Mouse (Mus musculus): ENCODE results near the gene Cdc14a. TPM values are rescaled to one million over a fixed set of nuclear protein-coding genes. Genes with fewer than 3 reads are reported as not detected.

Cdc14a gene
- 10 to 100 TPM; 19.1 to 22.1 TPM for total RNA-seq (2021)
- long read RNA-seq, experiment 1, full-length matches to known transcripts, result 3 of 11 reads
- long read RNA-seq, experiment 1, partial matches to known transcripts, result 0 of 11 reads
- long read RNA-seq, experiment 1, other reads (novel, unspliced or antisense), result 8 of 11 reads
- long read RNA-seq, experiment 2, full-length matches to known transcripts, result 2 of 11 reads
- long read RNA-seq, experiment 2, partial matches to known transcripts, result 0 of 11 reads
- long read RNA-seq, experiment 2, other reads (novel, unspliced or antisense), result 9 of 11 reads

- peak; percentile 74 for DNase-seq
These were observed at the start of gene Cdc14a for GRCm38 (mm10) chr3:116423353-116424159. Gene Cdc14a (minus strand): TSS chr3:116424032.

- no peak for DNase-seq
These were observed 41.9 kb upstream of the Cdc14a start for GRCm38 (mm10) chr3:116465709-116466108.

DNA sequence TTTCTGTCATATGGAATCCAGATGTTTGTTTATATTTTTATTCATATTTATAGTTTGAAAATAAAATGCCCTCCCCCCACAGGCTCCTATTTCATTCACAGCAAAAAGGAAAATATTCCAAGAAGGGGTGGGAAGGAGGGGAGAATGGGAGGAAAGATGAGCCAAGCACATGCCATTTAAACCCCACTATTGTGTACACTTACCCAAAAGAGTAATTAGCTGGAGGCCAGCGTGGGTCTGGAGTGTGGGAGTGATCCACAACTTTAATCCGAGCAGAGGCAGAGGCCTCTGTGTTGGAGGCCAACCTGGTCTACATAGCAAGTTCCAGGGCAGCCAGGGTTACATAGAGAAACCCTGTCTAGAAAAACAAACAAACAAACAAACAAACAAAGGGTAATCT, 40.5 kb upstream of the Cdc14a start:
- DNase-seq, result no peak

GRCm38 (mm10) chr3:116461053-116461452, 37.2 kb upstream of the Cdc14a start:
- DNase-seq, result no peak

- DNase-seq, result no peak
These were observed 30.7 kb upstream of the Cdc14a start for GRCm38 (mm10) chr3:116454529-116454928.

DNA sequence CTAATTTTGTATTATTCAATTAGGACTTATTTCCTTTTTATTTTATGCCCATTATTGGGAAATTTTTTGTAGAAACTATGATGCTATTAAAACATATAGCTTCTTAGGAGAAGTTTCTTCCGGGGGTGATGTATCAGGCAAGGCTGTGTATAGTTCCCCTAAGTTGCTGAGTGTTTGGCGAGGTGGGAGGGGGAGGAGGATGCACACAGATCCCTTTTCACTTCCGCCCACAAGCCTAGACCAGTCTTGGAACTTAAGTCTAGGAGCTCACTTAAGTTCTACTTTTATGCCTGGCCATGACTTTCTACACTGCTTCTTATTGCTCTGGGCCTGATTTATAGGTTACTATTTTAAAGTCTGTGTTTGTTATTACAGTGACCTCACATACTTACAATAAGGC, 26.9 kb upstream of the Cdc14a start:
- no peak for DNase-seq

GRCm38 (mm10) chr3:116444327-116444726, 20.5 kb upstream of the Cdc14a start:
- no peak for DNase-seq

GRCm38 (mm10) chr3:116442788-116443187, 19.0 kb upstream of the Cdc14a start:
- no peak for DNase-seq

- no peak for DNase-seq
These were observed 17.8 kb upstream of the Cdc14a start for GRCm38 (mm10) chr3:116441518-116442205.

DNA sequence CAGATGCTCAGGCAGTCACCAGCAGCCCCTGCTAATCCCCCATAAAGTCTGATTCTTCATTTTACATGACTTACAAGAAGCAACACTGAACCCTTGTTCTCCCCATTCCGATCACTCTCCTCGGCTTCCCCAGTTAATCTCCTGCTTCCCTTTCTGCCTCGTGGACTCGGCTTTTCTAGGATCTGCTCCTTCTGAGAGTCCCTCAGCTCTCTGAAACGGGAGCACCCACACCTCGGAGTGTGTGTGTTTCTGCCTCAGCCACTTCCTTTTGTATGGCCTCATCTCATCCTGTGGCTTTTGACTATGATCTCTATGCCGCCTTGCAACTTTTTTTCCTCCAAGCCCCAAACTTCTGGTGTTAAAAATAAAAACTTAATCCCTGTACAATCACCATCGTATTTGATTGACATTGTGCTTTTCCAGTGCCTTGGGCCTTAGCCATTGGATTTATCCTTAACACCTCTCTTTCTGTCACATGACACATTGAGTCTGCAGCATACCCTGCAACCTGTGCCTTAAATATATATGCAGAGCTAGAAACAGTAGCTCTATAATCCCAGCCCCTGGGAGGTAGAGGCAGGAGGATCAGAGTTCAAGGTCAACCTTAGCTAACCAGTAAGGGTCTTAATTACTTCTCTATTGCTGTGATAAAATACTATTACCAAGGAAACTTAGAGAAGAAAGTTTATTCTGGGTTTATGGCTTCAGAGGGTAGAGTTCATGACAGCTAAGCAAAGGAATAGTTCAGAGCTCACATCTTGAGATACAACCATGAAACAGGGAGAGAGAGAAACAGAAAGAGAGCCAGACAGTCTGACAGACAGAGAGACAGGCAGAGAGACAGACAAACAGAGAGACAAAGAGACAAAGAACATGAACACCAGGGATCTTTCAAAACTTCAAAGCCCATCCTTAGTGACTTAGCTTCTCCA, 16.5 kb upstream of the Cdc14a start:
- no peak for DNase-seq

GRCm38 (mm10) chr3:116436811-116437601, 13.2 kb upstream of the Cdc14a start:
- no peak for DNase-seq

DNA sequence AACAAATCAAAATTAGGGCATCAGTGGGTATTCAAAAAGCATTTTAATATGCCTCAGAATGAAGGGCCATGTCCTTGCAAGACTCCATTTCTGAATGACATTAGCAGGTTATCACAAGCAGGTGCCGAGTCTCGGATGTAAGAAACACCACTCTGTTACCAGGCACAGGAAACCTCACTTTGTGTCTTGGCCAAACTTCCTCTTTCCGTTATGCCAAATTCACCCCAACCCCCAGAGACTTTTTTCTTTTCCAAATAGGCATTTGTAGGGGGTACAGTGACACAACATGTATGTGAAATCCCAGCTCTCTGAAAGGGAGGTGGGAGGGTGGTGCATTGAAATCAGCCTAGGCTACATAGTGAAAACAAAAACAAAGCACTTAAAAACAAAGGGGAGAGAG, 12.3 kb upstream of the Cdc14a start:
- DNase-seq, result no peak

DNA sequence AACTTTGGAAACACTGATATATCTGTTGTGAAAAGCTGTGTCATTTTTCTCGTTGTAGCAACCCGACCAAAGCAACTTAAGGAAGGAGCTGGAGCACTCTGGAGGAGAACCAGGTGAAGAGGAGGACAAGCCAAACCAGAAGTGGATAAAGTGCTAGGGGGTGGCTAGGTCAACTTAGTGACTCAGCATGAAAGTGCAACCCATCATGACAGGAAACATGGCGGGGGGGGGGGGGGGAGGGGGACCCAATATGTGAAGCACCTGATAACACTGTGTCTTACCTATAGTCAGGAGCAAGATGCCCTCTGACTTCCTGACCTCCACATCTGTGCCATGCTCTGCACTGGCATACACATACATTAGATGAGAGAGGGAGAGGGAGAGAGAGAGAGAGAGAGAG, 10.9 kb upstream of the Cdc14a start:
- DNase-seq, result no peak

DNA sequence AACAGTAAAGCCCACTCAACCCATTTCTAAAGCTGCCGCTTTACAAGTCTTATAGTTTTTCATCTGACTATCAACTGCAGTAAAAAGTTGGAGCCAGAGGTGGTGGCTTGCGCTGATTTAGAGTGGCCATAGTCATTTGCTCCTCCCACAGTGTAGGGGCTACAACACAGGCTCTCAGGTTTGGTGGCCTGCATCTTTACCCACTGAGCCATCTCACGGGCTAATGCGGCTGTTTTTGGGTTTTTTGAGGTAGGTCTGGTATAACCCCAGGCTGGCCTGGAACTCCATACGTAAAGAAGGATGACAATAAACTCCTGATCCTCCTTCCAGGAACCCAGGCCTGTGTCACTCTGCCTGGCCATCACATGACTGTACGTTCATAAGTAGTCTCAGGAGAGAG, 2.1 kb upstream of the Cdc14a start:
- DNase-seq, result no peak

DNA sequence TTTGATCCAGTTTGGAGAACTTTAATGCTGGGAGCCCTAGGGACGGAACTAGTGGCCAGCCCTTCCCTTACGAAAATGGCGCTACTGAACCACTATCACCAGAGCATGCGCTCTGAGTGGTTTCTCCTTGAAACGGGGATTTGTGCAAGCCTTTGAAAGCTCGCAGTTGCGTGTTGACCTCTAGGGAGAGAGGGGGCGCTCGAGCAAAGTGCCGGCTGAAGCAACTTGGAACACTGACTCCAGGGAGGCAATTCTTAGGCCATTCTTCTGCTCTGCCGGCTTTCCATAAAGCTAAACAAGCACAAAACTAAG, 1.1 kb upstream of the Cdc14a start:
- peak; percentile 67 for DNase-seq

DNA sequence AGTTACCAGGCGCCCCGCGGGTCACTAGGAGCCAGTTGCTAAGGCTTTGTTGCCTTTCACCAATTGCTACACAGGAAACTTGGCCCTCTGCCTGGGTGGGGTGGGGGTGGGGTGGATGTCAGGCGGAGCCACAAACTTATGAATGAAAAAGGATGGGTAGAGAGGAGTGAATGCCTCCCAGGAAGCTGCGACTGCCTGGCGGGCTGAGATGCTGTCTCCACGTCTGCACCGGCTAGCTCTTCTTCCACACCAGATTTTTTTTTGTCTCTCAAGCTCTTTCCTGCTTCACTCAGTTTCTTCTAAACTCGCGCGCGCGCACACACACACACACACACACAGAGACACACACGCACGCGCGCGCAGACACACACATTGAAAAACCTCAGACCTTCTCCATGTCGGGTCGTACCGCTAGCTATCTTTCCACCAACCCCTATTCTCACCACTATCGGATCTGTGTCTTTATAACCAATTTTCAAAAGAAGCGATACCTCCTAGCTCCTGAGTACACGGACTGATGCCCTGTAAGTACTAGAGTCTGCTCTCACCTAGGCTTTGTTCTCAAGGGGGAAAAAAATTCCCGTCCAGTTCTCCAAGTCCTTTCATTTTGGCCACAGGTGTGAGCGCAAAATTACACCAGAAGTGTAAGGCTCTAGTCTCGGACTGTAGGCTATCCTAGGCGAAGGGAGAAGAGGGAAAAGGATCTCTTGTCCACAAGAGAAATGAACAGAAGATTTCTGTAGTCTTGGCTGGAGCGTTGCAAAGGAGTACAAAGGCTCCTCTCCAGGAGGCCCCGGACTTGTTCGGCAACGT, 534 bp upstream of the Cdc14a start:
- DNase-seq, result no peak

DNA sequence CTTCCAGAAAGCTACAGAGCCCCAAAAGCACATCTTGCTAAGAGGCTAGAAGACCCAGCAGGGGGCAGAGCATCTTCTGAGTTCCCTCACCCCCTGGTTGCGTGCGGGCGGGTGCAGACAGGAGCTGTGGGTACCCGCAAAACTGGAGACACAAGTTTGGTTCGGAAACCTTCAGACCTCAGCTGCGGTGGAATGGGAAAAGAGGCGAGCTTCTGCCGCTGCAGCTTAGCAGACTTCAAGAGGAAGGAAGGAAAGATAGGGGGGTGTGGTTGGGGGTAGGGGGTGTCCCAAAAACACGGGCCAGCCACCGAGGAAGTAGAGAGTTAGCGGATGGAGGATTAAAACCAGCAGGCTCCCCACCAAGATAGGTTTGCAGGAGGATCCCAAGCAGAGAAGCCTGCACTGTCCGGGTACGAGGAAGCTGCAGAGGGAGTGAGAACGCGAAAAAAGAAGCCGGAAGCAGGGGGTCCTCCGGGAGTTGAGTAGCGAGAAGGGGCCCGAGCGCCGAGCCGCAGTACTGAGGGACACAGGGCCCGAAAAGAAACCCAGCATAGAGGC, 958 bp downstream of the Cdc14a start:
- peak; percentile 58 for DNase-seq

DNA sequence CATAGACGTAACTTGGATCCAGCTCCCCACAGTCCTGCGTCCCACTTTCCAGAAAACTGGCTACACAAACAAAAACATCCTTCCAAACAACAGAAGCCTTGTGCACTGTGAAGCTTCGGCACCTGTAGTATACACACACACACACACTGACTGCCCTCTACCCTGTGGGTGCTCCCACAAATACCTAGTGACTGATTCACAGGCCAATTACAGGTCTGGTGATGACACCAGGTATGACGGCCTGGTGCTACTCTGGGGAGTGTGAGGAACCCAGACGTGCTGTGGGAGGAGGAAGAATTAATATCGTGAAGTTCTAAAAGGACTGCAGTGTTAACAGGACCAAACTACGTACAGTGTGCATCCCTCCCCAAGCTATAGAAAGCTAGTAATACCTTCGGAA, 1.8 kb downstream of the Cdc14a start:
- no peak for DNase-seq

GRCm38 (mm10) chr3:116421121-116421520, 2.7 kb downstream of the Cdc14a start:
- DNase-seq, result no peak

- DNase-seq, result no peak
These were observed 4.0 kb downstream of the Cdc14a start for GRCm38 (mm10) chr3:116419791-116420190.
